Mouse (Mus musculus) induced T-regulatory cell, adult 2 months (primary cell): ENCODE measurements around the gene Zfp324.
"Not testable (repeated sequence)": the region's sequence is repeated elsewhere in the genome, so short reads cannot be mapped to it uniquely, and the experiment has no call there.

Experiments
- DNase-seq: peaks from one replicate; pipeline ENCODE4 v3.0.0-alpha.2; 2012; ENCODE audit warnings: low read depth

Gene Zfp324

DNA sequence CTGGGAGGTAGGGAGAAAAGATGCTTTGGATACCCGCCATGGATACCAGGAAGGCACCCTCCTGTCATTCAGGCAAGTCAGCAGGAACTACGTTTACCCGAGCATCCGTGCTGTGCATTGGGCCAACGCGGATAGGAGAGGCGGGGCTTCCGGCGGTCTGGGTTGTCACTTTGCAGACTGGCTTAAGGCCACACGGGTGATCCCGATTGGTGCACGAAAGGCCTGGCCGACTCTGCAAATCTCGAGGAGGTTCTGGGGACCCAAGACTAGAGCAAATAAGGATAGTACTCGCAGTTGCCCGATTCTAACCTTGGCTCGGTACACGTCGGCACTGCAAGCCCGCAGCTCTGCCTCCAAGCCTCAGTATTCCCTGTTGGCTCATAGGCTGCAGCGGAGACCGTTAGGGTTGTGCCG, at the start of gene Zfp324:
TSS of gene Zfp324 (plus strand) at position 161 of the 414 bp plus-strand sequence.
- DNase-seq: peak; percentile 94

DNA sequence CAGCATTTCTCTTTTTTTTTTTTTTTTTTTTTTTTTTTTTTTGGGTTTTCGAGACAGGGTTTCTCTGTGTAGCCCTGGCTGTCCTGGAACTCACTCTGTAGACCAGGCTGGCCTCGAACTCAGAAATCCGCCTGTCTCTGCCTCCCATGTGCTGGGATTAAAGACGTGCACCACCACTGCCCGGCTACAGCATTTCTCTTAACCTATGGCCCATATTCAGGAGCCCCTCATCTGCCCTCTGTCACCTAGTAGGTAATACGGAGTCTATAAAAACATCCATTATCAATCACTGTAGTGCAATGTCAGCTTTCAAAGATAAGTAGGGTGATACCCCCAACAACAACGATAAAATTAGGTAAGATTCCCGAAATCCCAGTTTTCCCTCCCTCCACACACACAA, 45.1 kb upstream of the Zfp324 start:
- not testable (repeated sequence) for DNase-seq

DNA sequence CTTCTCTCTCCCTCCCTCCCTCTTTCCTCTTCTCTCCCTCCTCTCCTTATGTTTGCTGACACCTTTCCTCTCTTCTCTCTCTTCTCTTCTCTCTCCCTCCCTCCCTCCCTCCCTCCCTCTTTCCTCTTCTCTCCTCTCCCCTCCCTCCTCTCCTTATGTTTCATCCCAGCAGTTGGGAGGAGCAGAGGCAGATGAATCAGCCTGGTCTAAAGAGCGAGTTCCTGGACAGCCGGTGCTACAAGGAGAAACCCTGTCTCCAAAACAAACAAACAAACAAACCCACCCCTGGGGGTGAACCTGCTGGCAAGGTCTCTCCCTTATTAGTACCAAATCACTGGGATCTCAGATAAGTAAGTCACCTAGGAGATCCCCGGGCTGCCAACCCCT, 44.3 kb upstream of the Zfp324 start:
- DNase-seq: no peak

DNA sequence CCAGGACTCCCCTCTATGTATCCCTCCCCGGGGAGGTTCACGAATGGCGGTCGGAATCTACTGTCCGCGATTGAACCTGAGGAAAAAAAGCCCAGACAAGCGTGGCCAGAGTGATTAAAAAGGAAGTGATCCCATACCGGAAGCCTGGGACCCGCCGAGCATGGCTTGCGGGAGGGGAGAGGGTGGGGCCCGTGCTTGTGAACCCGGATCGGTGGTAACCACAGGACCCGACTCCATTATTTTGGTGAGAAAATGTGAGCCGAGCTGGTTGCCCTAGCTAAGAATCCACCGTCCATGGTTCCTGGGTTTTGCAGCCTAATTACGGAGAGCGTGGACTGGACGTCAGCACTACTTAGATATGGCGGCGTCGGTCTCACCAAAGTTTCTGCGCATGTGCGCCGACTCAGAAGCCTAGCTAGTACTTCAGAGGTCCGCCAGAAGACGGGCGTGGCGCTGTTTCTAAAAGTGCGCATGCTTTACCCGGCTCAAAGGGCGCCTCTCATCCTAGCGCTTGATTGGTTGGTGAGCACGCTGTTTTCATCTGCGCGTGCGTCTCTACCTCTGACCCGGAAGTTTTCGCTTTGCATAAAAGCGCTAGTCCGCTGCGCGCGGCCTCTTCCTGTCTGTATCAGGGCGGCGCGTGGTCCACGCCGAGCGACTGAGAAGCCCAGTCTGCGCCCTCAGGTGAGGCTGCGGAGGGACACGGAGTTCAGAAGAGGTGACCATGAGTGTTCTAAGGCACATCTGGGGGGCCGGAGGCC, 43.8 kb upstream of the Zfp324 start, which contains the start of gene Rps5:
TSS of gene Rps5 (plus strand) at position 586 of the 761 bp plus-strand sequence.
- peak; percentile 100 for DNase-seq

DNA sequence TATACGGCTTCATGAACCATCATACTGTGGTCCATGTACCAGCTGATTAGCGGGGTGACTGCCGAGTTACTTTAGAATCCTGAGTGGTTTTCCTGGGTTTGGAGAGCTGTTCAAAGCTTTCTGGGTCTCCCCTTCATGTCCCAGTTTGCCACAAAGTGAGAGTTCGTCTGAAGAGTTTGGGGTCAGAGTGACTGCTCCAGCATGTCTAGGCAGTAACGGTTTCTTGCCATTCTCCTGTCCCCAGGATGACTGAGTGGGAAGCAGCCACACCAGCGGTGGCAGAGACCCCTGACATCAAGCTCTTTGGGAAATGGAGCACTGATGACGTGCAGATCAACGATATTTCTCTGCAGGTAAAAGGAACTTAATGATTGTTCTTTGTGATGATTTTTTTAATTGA, 42.9 kb upstream of the Zfp324 start:
- DNase-seq: no peak

DNA sequence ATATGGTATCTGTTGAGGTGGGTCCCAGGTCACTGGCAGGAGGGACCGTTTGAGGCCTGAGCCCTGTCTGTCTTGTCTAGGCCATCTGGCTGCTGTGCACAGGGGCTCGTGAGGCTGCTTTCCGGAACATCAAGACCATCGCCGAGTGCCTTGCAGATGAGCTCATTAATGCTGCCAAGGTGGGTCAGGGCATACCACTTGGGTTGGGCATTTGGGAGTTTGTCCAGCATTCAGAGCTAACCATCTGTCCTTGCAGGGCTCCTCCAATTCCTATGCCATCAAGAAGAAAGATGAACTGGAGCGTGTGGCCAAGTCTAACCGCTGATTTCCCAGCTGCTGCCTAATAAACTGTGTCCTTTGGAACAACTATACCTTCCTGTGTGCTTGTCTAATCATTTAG, 39.3 kb upstream of the Zfp324 start:
- no peak for DNase-seq

DNA sequence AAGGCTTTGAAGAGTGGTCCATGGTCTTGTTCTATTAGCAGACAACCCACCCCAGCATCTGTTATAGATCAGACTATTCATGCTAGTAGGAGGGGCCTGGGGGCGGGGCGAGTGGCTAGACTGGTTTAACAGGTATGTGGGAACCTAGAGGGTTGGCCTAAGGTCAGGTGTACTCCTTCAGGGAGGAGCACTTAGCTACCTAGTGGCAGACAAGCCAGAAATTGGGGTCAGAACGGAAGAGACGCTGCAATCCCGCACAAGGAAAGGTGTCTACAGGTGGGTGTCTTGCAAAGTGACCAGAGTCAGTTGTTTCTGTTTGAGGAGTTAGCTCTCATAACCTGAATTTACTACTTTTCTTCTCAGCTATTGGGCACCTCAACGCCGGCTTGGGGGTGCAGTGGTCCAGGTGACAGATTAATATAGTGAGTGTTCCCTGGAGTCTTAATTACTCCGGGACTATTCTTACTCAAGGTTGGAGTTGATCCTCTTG, 38.4 kb upstream of the Zfp324 start, which contains the start of gene Rnf225:
TSS of gene Rnf225 (plus strand) at position 226 of the 490 bp plus-strand sequence.
- no peak for DNase-seq

DNA sequence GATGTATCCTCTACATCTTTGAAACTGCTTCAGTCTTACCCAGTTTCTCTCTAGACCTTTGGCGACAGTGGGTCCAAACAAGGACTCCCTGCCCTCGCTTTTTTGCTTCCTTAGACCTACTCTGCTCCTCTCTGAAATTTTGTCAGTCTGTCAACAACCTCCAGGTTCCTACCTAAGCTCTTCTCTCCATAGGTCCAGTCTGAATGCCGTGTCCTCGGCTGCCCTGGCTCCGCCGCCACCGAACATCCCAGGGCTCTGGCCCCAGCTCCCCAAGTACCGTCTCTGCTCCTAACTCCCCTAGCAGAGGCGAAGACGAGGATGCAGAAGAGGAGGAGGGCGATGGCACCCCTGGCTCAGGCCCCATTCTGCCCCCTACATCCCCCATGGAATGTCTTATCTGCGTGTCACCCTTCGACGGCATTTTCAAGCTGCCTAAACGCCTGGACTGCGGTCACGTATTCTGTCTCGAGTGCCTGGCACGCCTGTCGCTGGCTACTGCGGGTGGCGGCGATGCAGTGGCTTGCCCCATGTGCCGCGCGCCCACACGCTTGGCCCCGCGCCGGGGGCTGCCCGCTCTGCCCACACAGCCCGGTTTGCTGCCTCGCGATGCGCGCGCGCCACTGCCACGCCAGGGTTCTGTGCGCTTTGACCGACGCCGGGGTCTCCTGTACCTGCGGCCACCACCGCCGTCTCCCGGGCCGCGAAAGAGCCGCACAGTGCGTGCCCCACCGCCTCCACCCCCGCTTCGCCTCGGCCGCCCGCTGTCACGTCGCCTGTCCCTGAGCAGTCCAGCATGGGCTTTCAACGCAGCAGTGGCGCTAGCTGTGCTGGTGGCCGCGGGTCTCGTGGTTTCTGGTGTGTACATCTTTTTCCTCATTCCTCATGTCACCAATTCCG, 37.7 kb upstream of the Zfp324 start:
- DNase-seq: no peak

DNA sequence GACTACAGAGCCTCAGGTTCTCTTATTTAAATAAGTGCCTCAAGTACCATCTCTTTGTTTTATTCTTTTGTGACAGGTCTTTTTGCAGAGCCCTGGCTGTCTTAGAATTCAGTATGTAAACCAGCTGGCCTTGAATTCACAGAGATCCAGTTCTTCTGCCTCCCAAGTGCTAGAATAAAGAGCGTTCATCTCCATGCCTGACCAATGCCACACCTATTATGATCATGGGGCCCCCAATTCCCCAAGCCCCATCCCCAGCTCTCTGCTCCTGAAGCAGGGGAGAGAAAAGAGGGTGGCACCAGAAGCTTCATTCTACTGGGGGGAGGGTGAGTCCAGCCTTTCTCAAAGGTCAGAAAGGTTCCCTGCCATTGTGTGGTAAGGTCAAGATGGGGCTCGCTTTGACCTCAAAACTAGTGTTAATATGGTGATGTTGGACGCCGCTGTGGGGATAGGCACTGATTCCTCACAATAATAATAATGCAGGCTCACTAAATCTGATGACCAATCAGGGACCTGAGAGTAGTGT, 32.0 kb upstream of the Zfp324 start:
- no peak for DNase-seq

DNA sequence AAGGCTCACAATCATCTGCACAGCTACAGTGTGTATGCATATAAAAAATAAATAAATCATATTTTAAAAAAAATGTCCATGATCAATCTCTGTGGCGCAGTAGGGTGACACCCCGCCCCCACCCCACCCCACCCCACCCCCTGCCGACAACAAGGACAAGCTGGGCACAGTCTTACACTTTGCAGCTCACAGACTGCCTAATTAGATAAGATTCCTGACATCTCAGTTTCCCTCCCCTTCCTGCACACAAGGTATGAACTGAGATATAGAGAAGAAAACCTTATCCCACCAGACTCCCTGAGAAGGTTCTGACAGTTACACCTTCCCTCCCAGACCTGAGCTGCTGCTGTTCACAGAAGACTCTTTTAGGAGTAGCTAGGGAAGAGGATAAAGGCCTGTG, 30.8 kb upstream of the Zfp324 start:
- DNase-seq: no peak

DNA sequence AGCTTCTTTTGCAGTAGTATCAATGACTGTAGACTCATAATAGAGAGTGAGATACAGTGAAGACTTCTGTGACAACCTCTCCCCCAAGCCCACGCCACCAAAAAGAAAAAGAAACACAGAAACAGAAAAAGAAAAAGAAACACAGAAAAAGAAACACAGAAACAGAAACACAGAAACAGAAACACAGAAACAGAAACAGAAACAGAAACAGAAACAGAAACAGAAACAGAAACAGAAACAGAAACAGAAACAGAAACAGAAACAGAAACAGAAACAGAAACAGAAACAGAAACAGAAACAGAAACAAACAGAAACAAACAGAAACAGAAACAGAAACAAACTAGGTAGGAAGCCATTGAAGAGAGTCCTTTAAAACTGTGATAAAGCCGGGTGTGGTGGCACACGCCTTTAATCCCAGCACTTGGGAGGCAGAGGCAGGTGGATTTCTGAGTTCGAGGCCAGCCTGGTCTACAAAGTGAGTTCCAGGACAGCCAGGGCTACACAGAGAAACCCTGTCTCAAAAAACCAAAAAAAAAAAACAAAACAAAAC, 28.3 kb upstream of the Zfp324 start:
- DNase-seq: peak; percentile 56

DNA sequence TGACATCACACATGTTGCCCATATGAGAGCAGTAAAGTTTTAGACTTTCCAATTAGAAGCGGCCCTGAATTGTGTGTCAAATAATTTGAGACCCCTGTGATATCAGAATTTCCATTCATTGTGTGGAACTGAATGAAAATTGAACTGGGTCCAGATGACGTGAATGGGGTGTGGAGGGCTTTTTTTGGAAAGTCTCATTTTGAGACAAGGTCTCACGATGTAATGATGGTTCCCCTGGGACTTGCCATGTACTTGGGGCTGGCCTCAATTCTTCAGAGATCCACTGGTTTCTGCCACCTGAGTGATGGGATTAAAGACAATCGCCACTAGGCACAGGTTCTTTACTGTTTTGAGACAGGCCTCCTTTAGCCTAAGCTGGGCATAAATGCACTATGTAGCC, 25.0 kb upstream of the Zfp324 start:
- DNase-seq: no peak

DNA sequence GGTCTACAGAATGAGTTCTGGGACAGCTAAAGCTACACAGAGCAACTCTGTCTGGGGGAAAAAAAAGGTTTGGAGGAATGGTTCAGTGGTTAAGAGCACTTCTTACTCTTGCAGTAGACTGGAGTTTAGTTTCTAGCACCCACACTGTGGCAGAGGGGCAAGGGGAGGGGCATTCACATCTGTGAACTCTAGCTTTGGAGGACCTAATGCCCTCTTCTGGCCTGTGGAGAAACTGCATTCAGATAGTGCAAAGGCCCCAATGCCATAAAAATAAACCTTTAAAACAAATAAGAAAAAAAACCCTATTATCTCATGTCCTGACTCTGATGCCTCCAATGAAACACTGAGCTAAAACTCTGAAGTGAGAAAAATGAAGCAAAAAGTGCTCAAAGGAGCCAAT, 22.1 kb upstream of the Zfp324 start:
- peak; percentile 67 for DNase-seq

DNA sequence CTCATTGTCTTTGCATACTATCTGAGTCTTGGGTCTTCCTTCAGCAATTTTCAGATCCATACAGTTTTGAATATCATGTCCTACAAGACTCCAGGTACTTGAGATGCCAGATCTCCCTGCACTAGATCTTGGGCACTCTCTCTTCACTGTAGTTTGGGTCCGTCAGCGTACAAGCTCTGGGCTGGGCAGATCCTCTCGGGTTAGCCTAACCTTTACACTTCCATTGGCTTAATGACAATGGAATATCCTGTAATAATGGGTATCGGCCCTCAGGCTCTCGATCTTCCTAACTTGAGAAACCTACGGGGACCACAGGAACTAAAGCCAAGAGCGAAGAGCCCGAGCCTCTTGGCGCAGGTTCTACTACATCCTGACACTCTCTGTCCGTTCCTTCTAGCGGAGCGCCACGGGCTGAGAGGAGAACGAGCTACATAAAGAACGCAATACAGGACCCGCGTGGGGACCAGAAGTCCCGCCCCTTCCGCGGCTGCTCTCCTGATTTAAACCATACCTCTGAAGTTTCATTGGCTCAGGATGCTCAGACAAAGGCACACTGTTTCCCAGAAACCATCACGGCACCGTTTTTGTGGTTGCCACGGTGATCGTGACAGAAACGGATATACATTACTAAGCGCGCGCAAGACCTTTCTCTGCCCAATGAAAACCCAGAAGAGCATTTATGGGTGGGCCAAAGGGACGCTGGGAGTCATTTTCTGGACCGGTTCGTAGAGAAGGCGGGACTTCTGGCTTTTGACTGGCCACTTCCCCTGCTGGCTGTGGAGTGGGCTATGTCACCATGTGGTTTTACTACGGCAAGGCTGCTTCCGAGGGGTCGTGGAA, 16.4 kb upstream of the Zfp324 start:
- peak; percentile 99 for DNase-seq

DNA sequence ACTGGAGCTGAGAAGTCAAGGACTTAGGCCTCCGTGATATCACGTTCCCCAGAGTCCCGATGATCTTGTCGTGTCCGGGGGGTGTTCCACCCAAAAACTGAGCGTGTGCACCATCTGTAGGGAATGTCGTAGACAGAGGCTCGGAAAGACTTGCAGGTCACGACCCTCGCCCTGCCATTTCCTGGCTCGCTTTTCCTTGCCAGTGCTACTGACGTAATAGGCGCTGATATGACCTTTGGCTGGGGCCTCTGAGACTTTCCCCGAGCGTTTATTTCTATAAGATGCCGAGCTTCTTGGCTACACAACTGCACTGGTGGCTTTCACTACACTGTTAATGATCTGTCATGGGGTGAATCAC, 15.8 kb upstream of the Zfp324 start:
- no peak for DNase-seq

DNA sequence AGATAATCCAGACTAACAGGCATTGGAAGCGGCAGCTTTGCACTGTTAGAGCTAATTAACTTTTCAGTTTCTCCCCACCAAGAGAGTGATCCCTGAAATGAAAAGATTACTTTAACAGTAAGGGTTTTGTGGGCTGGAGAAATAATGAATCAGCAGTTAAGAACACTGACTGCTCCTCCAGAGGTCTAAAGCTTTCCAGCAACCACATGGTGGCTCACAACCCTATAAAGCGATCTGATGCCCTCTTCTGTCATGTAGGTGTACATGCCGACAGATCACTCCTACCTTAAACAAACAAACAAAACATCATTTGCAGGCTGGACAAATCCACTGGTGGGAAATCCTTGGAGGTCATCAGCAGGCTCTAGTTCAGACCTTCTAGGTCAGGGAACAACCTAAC, 10.7 kb upstream of the Zfp324 start:
- peak; percentile 45 for DNase-seq

DNA sequence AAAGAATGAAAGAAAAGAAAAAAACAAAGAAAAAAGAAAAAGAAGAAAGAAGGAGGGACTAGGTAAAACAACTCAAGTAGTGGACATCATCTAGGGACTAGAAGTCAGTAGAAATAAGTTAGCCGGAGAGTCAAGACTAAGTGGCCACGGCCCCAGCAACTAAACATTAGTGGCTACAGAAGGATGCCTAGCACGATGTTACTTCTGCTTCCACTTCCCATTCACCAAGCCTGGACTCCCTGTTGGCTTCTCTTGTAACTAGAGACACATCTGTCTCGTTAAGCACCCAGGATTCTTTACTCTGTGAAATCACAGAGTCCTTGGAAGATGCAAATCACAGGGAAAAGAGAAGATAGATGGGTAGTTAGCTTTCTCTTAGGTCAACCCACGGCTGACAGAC, 8.1 kb upstream of the Zfp324 start:
- DNase-seq: no peak

DNA sequence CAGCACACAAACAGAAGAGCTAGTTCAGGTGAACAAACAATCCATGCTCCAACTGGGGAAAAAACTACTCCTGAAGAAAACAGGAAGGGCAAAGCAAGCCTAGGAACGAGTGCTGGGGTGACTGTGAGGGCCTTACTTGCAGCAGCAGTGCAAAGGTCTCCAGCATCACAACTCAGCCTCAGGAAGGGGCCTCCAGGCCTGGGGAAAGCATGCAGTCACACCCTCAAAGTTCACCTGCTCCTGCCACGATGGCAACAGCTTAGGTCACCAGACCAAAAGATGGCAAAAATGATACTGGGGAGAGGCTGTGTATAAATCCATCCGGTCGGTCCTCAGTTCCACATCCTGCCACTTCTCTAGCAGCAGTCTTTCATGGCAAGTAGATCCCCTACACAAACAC, 6.7 kb upstream of the Zfp324 start:
- no peak for DNase-seq

DNA sequence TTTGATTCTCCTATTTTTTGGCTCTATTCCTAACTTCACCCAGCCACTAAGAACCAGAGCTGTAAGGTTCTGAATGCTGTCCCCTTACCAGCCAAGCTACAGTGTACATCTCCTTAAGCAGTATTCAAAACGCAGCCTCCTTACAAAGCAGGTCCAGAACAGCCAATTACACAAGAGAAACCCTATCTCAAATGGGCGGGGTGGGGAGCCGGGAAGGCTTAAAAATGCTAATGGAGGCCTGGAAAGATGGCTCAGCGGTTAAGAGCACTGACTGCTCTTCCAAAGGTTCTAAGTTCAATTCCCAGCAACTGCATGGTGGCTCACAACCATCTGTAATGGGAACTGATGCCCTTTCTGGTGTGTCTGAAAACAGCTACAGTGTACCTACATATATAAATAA, 5.9 kb upstream of the Zfp324 start:
- no peak for DNase-seq

DNA sequence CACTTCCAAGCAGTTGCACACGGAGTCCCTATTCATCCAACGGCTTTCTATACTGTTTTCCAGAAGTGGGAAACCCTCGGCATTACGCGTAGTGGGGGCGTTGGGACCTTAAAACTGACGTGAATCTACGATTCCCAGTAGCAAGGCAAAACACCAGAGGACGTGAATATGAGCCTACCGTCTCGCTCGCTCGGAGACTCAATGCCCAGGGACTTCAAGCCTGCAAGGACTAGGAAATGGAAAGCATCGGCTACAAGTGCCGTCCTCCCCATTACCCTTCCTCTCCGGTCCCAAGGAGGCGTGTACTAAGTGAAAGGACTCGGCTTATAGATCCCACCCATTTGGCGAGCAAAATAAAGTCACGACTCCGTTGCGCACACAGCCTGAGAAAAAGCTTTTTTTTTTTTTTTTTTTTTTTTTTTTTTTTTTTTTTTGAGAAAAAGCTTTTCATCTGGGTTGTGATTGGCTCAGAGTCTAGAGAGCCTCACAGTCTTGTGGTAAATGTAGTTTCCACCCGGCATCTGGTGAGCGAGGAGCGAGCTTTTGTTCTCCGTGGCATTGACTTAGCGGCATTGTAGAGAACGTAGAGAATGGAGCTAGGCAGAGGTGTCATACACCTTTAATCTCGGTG, 4.0 kb upstream of the Zfp324 start:
- peak; percentile 92 for DNase-seq
